10 mouse cellular contexts compared by ENCODE assay signal in the genomic region with DNA sequence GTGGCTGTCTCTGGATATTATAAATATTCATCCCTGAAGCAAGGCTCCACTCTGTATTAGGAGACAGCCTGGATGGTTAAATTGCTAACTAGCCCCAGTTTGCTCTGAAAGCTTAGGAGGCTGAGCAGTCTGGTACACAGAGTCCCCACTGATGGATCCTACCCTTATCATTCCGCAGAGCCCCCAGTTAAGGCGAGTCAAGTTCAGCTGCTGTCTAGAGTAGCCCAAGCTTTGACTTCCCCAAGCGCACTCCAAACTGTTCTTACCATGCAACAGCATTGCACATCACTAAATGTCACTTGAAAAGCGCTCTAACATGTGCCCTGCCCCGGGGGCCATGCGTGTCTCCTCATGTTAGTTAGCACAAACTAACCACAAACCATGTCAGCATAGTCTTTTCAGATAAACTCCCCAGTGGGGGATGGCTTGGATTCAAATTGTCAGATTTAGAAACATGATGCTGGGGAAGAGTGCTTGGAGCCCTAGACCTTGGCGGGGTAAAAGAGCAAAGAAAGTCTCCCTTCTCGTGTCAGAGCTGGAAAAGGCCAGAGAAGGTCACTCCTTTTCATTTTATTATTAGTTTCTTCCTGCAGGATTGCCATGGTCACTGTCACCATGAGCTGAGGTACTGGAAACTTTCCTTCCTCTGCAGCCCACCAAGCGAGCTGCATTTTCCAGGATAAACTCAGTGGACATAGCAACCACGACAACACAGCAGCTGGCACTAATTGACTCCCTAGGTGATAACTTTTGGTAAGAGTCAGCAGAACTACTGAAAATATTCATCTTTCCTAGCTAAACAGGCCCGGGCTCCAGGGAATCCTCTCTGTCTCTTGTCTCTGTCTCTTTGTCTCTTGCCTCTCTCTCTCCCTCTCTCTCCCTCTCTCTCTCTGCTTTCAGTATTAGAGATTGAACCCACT. TPM values are rescaled to one million over a fixed set of nuclear protein-coding genes. Genes with fewer than 3 reads are reported as not detected.
DNase-seq lines count a peak whose midpoint lies in the region; ATAC-seq and TF ChIP-seq lines count a peak whose summit lies in the region.
"Had no signal": no experiment of that assay in that cellular context is flagged by ENCODE, and none has a peak within 500 bp of the region (broad histone marks: within the 10 kb centered on the region; RNA-seq: fewer than 3 reads in every experiment).

No protein-coding gene starts in this region.

- WGBS in heart, embryonic 14.5 days: 47% methylated on average over 11 of the region's 11 CpGs
- WGBS in forebrain, embryonic 14.5 days: 26% methylated on average over 11 of the region's 11 CpGs
- 27% methylated on average over 11 of the region's 11 CpGs for WGBS in limb, embryonic 10.5 days
- WGBS in olfactory bulb, adult 2 months: 25% methylated on average over 11 of the region's 11 CpGs
- 44% methylated on average over 11 of the region's 11 CpGs for WGBS in cerebellum, adult 2 months

- no peak for ATAC-seq in heart, embryonic 14.5 days (ENCODE audit: insufficient number of reproducible peaks, insufficient read depth, low FRiP score, low read depth)
- no peak for ATAC-seq in forebrain, embryonic 14.5 days
- no peak for ATAC-seq in activated CD4-positive, CD25-positive, alpha-beta regulatory T cell, adult 4 months

- peak overlapping the region; percentile 97 for H3K4me2 ChIP-seq in heart, embryonic 14.5 days (ENCODE audit: low read length)
- H3K4me2 ChIP-seq in forebrain, embryonic 14.5 days (ENCODE audit: low read length): peak overlapping the region; percentile 27; the same call in 1 of the 2 replicates

- no peaks in the 10 kb centered on the region for H3K9me3 ChIP-seq in heart, embryonic 14.5 days (ENCODE audit: control insufficient read depth, low read length)
- no peaks in the 10 kb centered on the region for H3K9me3 ChIP-seq in forebrain, embryonic 14.5 days (replicated peaks; ENCODE audit: control insufficient read depth, low read length)
- H3K9me3 ChIP-seq in limb, embryonic 10.5 days (replicated peaks): no peaks in the 10 kb centered on the region

- intact Hi-C loops in heart, postnatal 25 days (cut with DNase I): loop anchor here (2.0 kb wide), 2 partner anchors 27 kb away; no protein-coding TSS in a partner anchor

- no peaks in the 10 kb centered on the region for H3K36me3 ChIP-seq in heart, embryonic 14.5 days (ENCODE audit: control insufficient read depth, insufficient read depth, low read length)
- H3K36me3 ChIP-seq in forebrain, embryonic 14.5 days (ENCODE audit: control insufficient read depth, insufficient read depth, low read length): no peaks in the 10 kb centered on the region
- no peaks in the 10 kb centered on the region for H3K36me3 ChIP-seq in limb, embryonic 10.5 days

- DNase-seq in heart, postnatal 25 days (ENCODE audit: low spot score): no peak
- DNase-seq in forebrain, embryonic 14.5 days (ENCODE audit: low spot score): no peak
- peak; percentile 42 for DNase-seq in limb, embryonic 10.5 days (ENCODE audit: low spot score)
- DNase-seq in thymus, postnatal 10 days (ENCODE audit: low spot score in 2 of 2): no peak
- no peak for DNase-seq in cerebellum, adult 2 months
- DNase-seq: cerebellum, postnatal 14 days had no signal

- H3K27me3 ChIP-seq in heart, embryonic 14.5 days (ENCODE audit: control insufficient read depth, insufficient read depth, low read length): peaks cover 10% of the 10 kb centered on the region; the same call in 1 of the 2 replicates
- H3K27me3 ChIP-seq in forebrain, embryonic 14.5 days (replicated peaks; ENCODE audit: control insufficient read depth, insufficient read depth, low read length): peaks cover 34% of the 10 kb centered on the region
- peaks cover 97% of the 10 kb centered on the region for H3K27me3 ChIP-seq in limb, embryonic 10.5 days (ENCODE audit: low read depth, poor library complexity, severe bottlenecking)
- no peaks in the 10 kb centered on the region; the same call in 1 of the 2 replicates for H3K27me3 ChIP-seq in cerebellum, adult 2 months (ENCODE audit: control insufficient read depth, insufficient read depth, low read length)

- TF ChIP-seq POLR2A in olfactory bulb, adult 2 months (IDR thresholded peaks at IDR 0.05; ENCODE audit: insufficient read depth, low read depth, low read length): no peak
- no peak for TF ChIP-seq POLR2A in cerebellum, adult 2 months (IDR thresholded peaks at IDR 0.05; ENCODE audit: borderline replicate concordance, insufficient read depth, low read length)

- H3K9ac ChIP-seq in heart, embryonic 14.5 days (ENCODE audit: low read length): peak overlapping the region; percentile 1
- H3K9ac ChIP-seq in forebrain, embryonic 14.5 days (ENCODE audit: low read length): no peak overlapping the region

- TF ChIP-seq CTCF in olfactory bulb, adult 2 months (IDR thresholded peaks at IDR 0.05; ENCODE audit: insufficient read depth, low read depth, low read length): no peak
- TF ChIP-seq CTCF in cerebellum, adult 2 months (IDR thresholded peaks at IDR 0.05; ENCODE audit: borderline replicate concordance, insufficient read depth, low read depth, low read length): no peak

- peak overlapping the region in 1 of 2 experiments; percentile 15; a peak in 1 of 4 replicates for H3K4me3 ChIP-seq in heart, embryonic 14.5 days (ENCODE audit: control insufficient read depth in 1 of 2, insufficient read depth in 1 of 2, low read depth in 1 of 2, low read length in 2 of 2)
- no peak overlapping the region for H3K4me3 ChIP-seq in forebrain, embryonic 14.5 days (ENCODE audit: low read depth, low read length)
- H3K4me3 ChIP-seq in limb, embryonic 10.5 days: no peak overlapping the region
- peak overlapping the region; percentile 39 for H3K4me3 ChIP-seq in olfactory bulb, adult 2 months (ENCODE audit: insufficient read depth, low read depth, low read length)
- no peak overlapping the region for H3K4me3 ChIP-seq in cerebellum, adult 2 months (replicated peaks; ENCODE audit: insufficient read depth, low read depth, low read length)

- H3K4me1 ChIP-seq in heart, embryonic 14.5 days (ENCODE audit: control insufficient read depth in 2 of 2, insufficient read depth in 2 of 2, low read length in 2 of 2): peaks cover 31 to 33% of the 10 kb centered on the region in 2 experiments
- H3K4me1 ChIP-seq in forebrain, embryonic 14.5 days (ENCODE audit: control insufficient read depth, insufficient read depth, low read length): peaks cover 7% of the 10 kb centered on the region; the same call in 1 of the 2 replicates
- peaks cover 43% of the 10 kb centered on the region for H3K4me1 ChIP-seq in limb, embryonic 10.5 days
- H3K4me1 ChIP-seq in olfactory bulb, adult 2 months (ENCODE audit: control insufficient read depth, insufficient read depth, low read length): peaks cover 16% of the 10 kb centered on the region
- no peaks in the 10 kb centered on the region; the same call in 1 of the 2 replicates for H3K4me1 ChIP-seq in cerebellum, adult 2 months (ENCODE audit: control insufficient read depth, insufficient read depth, low read length)

- H3K27ac ChIP-seq in heart, embryonic 14.5 days (replicated peaks in 1 of 2; ENCODE audit: control insufficient read depth in 1 of 2, insufficient read depth in 1 of 2, low read depth in 2 of 2, low read length in 2 of 2): no peak overlapping the region
- no peak overlapping the region for H3K27ac ChIP-seq in forebrain, embryonic 14.5 days (ENCODE audit: low read depth, low read length)
- no peak overlapping the region for H3K27ac ChIP-seq in limb, embryonic 10.5 days
- H3K27ac ChIP-seq in olfactory bulb, adult 2 months (ENCODE audit: insufficient read depth, low read depth, low read length): peak overlapping the region; percentile 99
- no peak overlapping the region for H3K27ac ChIP-seq in cerebellum, adult 2 months (ENCODE audit: insufficient read depth, low read length)

RNA-seq across cellular contexts. Expression of a gene that starts 1.9 kb away (rescaled TPM):
- 58.8 TPM in 2 replicates for polyA plus RNA-seq in heart, embryonic 14.5 days (2014; fragmentation: Nextera tagmentation; extraction: Ambion mirVana)
- 100 to 1,000 TPM; 253 to 281 TPM for total RNA-seq in heart, postnatal 25 days (2021)
- 9.7 and 10.2 TPM in 2 replicates for polyA plus RNA-seq in forebrain, embryonic 14.5 days (2014; fragmentation: Nextera tagmentation; extraction: Ambion mirVana)
- polyA plus RNA-seq in limb, embryonic 10.5 days (2016; fragmentation: Nextera tagmentation; extraction: Ambion mirVana): 1.7 and 1.9 TPM in 2 replicates
- 326 and 491 TPM in 2 replicates for polyA plus RNA-seq in olfactory bulb, adult 2 months (2012; ENCODE audit: insufficient read depth, insufficient read length, low replicate concordance, missing spikeins)
- polyA plus RNA-seq in activated CD4-positive, CD25-positive, alpha-beta regulatory T cell, adult 4 months (2017; shearing (Covaris generic)): not detected
- polyA plus RNA-seq in cerebellum, adult 2 months (2012; rRNA removed): 195 and 252 TPM in 2 replicates

RNA-seq across cellular contexts. Expression of a gene that starts 19.6 kb away (rescaled TPM):
- 0.28 and 0.32 TPM in 2 replicates for polyA plus RNA-seq in heart, embryonic 14.5 days (2014; fragmentation: Nextera tagmentation; extraction: Ambion mirVana)
- total RNA-seq in heart, postnatal 25 days (2021): not detected
- polyA plus RNA-seq in forebrain, embryonic 14.5 days (2014; fragmentation: Nextera tagmentation; extraction: Ambion mirVana): 0.13 and 0.36 TPM in 2 replicates
- polyA plus RNA-seq in limb, embryonic 10.5 days (2016; fragmentation: Nextera tagmentation; extraction: Ambion mirVana): 0.23 and 0.34 TPM in 2 replicates
- polyA plus RNA-seq in olfactory bulb, adult 2 months (2012; ENCODE audit: insufficient read depth, insufficient read length, low replicate concordance, missing spikeins): not detected in 2 replicates
- under 1 TPM; 0.40 to 0.66 TPM for polyA plus RNA-seq in activated CD4-positive, CD25-positive, alpha-beta regulatory T cell, adult 4 months (2017; shearing (Covaris generic))
- 0.19 and 0.23 TPM in 2 replicates for polyA plus RNA-seq in cerebellum, adult 2 months (2012; rRNA removed)
- total RNA-seq: heart, adult 18-20 months had no signal

RNA-seq across cellular contexts. Expression of a gene that starts 28.1 kb away (rescaled TPM):
- polyA plus RNA-seq in heart, embryonic 14.5 days (2014; fragmentation: Nextera tagmentation; extraction: Ambion mirVana): 54.2 and 58.4 TPM in 2 replicates
- 100 to 1,000 TPM in 1 of 2 experiments, 10 to 100 TPM in 1; 88.9 to 101 TPM for total RNA-seq in heart, postnatal 25 days (2021)
- polyA plus RNA-seq in forebrain, embryonic 14.5 days (2014; fragmentation: Nextera tagmentation; extraction: Ambion mirVana): 45.0 and 49.2 TPM in 2 replicates
- 32.2 and 32.5 TPM in 2 replicates for polyA plus RNA-seq in limb, embryonic 10.5 days (2016; fragmentation: Nextera tagmentation; extraction: Ambion mirVana)
- polyA plus RNA-seq in olfactory bulb, adult 2 months (2012; ENCODE audit: insufficient read depth, insufficient read length, low replicate concordance, missing spikeins): not detected in 2 replicates
- 10 to 100 TPM; 25.1 to 27.8 TPM for polyA plus RNA-seq in activated CD4-positive, CD25-positive, alpha-beta regulatory T cell, adult 4 months (2017; shearing (Covaris generic))
- polyA plus RNA-seq in cerebellum, adult 2 months (2012; rRNA removed): 85.5 and 92.7 TPM in 2 replicates

RNA-seq across cellular contexts. Expression of a gene that starts 30.7 kb away (rescaled TPM):
- polyA plus RNA-seq in heart, embryonic 14.5 days (2014; fragmentation: Nextera tagmentation; extraction: Ambion mirVana): 5.3 TPM in 2 replicates
- total RNA-seq in heart, postnatal 25 days (2021): 1 to 10 TPM; 2.9 to 3.0 TPM
- polyA plus RNA-seq in forebrain, embryonic 14.5 days (2014; fragmentation: Nextera tagmentation; extraction: Ambion mirVana): 0.88 and 1.9 TPM in 2 replicates
- 1.9 and 2.6 TPM in 2 replicates for polyA plus RNA-seq in limb, embryonic 10.5 days (2016; fragmentation: Nextera tagmentation; extraction: Ambion mirVana)
- not detected in 2 replicates for polyA plus RNA-seq in olfactory bulb, adult 2 months (2012; ENCODE audit: insufficient read depth, insufficient read length, low replicate concordance, missing spikeins)
- not detected for polyA plus RNA-seq in activated CD4-positive, CD25-positive, alpha-beta regulatory T cell, adult 4 months (2017; shearing (Covaris generic))
- polyA plus RNA-seq in cerebellum, adult 2 months (2012; rRNA removed): 4.1 and 6.3 TPM in 2 replicates

RNA-seq across cellular contexts. Expression of a gene that starts 40.0 kb away (rescaled TPM):
- polyA plus RNA-seq in heart, embryonic 14.5 days (2014; fragmentation: Nextera tagmentation; extraction: Ambion mirVana): 30.1 and 37.7 TPM in 2 replicates
- 10 to 100 TPM; 11.0 to 12.9 TPM for total RNA-seq in heart, postnatal 25 days (2021)
- polyA plus RNA-seq in forebrain, embryonic 14.5 days (2014; fragmentation: Nextera tagmentation; extraction: Ambion mirVana): 25.1 and 31.5 TPM in 2 replicates
- polyA plus RNA-seq in limb, embryonic 10.5 days (2016; fragmentation: Nextera tagmentation; extraction: Ambion mirVana): 6.4 and 10.7 TPM in 2 replicates
- polyA plus RNA-seq in olfactory bulb, adult 2 months (2012; ENCODE audit: insufficient read depth, insufficient read length, low replicate concordance, missing spikeins): not detected in 2 replicates
- 1 to 10 TPM; 1.7 to 4.0 TPM for polyA plus RNA-seq in activated CD4-positive, CD25-positive, alpha-beta regulatory T cell, adult 4 months (2017; shearing (Covaris generic))
- polyA plus RNA-seq in cerebellum, adult 2 months (2012; rRNA removed): 12.4 and 13.2 TPM in 2 replicates
